Mouse (Mus musculus) granulocyte monocyte progenitor cell, adult 5-6 weeks (primary cell): Measurements from ENCODE around the gene Tut7. TPM values are rescaled to one million over a fixed set of nuclear protein-coding genes. Genes with fewer than 3 reads are reported as not detected.
"Not testable (repeated sequence)": the region's sequence is repeated elsewhere in the genome, so short reads cannot be mapped to it uniquely, and the experiment has no call there.

ENCODE experiments used
- ATAC-seq: replicated peaks from 2 replicates; pipeline ENCODE4 v1.8.0; 2016; ENCODE audit warnings: mild to moderate bottlenecking, moderate TSS enrichment, inconsistent platforms; ENCODE audit not compliant: poor library complexity, severe bottlenecking
- total RNA-seq, 2 experiments: library from RNA; stranded (forward) in 1 of 2; stranded (reverse) in 1 of 2; fragments of 200-712, 200-1000 nt in 1 of 2; fragments of >200 nt in 1 of 2; fragmentation: Nextera tagmentation in 1 of 2; gene quantifications; 2 replicates each; pipeline ENCODE4 v1.2.3; 2014 to 2017

The Tut7 gene
- total RNA-seq, 2 experiments from 2014 or later, result 77.9 to 114 TPM

DNA sequence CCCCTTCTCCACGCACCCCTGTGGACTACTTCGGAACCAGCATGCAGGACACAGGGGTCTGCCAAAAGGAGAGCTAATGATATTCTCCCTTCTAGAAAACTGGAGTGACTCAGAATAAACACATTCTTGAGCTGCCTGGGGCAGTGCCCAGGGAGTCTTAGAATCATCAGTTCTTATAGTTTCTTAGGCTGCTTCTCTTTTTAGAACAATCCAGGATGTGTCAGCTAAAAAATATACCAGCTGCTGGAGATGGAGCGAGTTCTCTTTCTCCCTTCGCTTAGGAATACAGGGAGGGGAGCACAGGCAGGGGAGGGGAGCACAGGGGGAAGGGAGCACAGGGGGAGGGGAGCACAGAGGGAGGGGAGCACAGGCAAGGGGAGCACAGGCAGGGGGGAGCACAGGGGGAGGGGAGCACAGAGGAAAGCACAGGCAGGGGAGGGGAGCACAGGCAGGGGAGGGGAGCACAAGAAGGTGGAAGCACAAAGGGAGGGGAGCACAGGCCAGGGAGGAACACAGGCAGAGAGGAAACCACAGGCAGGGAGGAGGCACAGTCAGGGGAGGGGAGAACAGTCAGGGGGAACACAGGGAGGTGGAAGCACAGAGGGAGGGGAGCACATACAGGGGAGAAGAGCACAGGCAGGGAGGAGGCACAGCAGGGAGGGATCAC is 12.0 kb upstream of the Tut7 start:
- peak; percentile 51 for ATAC-seq

DNA sequence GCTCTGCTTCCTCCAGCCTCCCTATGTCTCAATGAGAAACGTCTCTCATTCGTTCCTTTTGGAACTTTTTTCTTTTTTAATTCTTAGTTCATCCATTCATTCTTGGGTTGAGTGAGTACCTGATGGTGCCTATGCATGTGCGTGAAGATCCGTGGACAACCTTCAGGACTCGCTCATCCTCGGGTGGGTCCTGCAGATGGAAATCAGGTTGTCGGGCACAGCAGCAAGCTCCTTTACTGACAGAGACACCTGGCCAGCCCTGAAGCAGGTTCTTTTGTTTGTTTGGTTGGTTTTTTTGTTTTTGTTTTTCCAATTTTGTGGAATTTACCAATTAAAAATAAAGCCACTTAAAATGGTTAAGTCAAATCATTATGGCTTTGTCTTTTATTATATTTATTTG is 9.9 kb upstream of the Tut7 start:
- ATAC-seq, result no peak

DNA sequence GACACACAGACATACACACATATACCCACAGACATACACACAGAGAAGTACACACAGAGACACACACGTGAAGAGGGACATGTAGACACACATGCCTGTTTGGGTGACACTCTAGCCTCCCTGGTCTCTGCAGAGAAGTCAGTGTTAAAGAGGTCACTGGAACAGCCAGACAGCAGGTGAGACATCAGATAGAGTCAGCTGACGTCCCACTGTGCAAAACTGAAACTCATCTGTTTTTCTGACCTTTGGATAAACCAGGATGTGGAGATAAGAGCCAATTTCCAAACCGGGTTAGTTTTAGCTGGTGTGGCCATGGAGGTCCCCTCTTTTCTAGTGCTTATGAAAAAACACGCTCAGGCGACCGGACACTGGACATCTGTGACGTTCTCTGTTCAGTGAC is 9.5 kb upstream of the Tut7 start:
- no peak for ATAC-seq

DNA sequence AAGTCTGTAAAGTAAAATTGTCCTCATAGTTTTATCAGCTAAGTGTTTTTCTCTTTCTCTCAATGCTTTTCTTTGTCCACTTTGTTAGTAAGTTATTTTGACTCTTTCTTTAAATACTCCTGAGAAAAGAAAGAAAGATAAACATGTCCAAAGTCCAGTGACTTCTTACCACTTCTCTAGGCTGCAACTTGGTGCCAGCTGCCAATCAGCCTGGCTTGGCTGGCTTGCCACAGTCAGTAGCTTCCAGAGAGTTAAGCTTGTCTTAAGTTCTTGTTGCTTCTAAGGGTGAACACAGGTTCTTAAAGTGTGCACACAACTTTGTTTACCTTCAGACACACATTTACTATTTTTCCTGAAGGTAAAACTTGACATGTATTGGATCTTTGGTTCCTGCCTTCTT is 3.0 kb upstream of the Tut7 start:
- no peak for ATAC-seq

DNA sequence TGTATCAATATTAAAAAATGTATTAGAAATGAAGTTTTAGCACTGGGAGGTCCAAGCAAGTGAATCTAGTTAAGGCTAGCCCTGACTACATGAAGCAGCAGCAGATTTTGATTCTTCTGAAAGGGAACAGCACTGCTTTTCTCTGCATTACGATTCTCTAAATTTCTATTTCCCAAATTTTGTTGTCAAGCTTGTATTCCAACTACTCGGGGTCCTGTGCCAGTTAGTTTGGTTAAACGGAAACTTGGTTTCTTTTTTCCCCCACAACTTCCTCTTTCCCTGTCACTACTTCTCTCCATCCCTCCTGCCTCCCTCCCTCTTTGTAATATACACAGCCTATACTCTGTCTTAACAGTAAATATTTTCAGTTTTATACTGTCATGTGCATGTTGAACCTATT is 2.1 kb downstream of the Tut7 start:
- ATAC-seq, result peak; percentile 33

DNA sequence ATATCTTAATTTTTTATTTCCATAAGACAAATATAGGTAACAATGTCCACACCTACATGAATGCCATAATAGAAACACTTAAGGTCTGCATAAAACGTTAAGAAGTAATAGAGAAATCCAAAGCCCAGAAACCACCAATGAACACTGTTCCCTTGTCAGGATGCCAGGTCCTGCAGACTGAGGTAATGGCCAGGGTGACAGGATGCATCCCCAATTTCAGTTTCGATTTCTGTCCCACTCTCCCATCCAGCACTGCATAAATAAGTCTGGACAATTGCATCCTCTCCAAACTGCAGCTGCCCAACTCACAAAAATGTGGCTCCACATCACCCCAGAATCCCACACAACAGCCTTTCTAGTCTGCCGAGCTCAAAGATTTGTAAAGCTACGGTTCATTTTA is 2.8 kb downstream of the Tut7 start:
- ATAC-seq, result no peak

DNA sequence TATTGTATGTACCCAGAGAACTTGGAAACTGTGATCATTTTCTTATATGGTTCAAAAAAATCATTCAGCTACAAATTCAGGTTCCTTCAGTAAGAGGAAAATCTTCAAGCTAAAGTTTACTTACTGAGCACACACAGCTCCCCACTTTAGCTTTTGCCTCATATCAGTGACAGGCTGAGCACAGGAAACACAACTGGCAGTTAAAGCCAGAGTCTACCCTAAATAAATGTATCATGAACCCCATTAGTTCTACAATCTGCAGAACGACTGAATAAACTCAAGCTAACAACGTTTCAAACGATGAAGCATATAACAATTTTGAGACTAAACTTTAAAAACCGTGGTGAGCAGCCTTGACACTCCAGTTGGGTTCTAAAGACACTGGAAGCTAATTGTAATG is 5.6 kb downstream of the Tut7 start:
- no peak for ATAC-seq

DNA sequence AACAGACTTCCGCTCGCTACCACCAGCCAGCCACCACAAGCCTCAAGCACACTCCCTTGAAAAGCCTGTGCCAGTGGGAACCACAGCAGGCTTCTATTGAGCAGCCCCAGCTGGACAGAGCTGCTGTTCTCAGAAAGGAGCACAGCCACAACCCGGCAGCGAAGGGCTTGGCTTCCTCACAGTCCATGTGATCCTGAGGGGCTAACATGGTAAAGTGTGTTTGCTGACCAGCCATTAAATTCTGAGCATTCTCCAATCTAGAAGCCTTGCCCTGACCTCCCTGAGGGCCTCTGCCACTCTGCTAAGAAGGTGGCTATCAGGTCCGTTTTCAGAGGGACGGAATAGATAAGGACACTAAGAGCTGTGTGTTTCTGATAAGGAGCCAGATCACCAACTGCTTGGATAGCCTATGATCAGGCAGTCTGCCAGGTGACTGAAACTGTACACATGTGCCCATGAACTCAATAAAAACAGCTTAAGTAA is 8.8 kb downstream of the Tut7 start:
- no peak for ATAC-seq

DNA sequence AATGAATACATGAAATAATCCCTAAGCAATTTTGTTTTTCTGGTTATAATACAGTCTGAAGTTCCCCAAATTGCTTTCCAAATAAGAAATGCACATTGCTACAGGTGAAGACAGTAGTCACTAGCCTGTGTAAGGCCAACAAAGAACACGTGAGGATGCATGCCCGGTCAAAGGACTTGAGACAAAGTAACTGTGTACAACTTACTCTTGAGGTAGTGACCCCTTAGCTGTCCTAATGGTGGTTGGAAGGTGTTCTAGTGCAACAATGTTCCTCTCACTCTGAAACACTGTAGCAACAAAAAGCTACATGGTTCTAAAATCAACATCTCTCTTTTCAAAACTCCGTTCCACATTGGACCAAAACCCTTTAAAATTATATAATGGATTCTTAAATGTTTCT is 11.4 kb downstream of the Tut7 start:
- no peak for ATAC-seq

DNA sequence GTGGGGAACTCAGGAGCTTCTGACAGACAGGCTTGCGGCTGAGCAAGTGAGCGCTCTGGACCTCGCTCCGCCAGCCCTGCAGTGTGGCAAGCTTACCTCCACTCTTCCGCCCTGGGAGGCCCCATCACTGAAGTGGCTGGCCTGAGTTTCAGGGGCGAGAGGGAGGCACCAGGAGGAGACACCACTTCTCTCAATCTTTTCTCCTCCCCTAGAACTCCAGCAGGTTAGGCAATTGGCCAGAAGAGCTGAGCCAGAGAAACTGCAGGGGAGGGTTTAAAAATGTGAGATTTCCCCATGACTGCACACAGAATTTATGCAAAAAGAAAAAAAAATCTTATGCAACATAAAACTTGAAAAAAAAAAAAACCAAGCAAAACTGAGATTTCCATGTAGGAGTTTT is 21.9 kb downstream of the Tut7 start:
- ATAC-seq, result no peak

DNA sequence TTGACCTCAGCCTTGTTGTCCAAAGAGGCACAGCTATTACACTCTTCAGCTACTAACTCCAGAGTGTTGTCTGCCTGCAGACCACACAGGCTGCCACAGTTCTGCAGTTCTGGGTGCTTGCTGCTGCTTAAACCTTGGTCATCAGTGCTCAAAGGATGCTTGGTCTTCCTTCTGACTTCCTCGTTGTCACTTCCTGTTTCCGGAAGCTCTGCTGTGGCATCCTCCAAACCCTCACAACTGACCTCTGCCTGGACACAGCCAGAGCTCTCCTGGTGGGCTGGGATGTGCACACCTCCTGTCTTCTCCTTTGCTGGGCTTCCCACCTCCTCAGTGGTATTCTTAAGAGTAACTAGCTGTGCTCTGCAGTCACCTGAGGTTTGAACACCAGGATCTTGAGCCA is 22.9 kb downstream of the Tut7 start:
- peak; percentile 52 for ATAC-seq

DNA sequence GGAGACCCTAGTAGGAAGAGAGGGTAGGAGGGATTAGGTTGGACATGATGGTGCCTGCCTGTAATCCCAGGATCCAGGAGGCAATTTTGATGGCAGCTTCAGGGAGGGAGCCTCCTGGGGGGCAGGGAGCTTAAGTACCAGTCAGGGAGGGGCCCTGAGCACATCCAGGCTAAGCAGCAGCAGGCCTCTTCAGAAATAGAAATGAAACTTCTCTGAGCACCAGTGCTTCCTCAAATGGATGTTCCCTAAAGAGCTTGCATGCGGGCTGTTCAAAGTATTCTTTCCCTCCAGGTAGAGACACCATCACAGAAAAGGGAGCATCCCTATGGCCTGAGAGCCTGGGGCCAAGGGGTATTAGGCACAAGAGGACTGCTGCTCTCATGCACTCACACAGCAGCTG is 24.6 kb downstream of the Tut7 start:
- peak; percentile 65 for ATAC-seq

DNA sequence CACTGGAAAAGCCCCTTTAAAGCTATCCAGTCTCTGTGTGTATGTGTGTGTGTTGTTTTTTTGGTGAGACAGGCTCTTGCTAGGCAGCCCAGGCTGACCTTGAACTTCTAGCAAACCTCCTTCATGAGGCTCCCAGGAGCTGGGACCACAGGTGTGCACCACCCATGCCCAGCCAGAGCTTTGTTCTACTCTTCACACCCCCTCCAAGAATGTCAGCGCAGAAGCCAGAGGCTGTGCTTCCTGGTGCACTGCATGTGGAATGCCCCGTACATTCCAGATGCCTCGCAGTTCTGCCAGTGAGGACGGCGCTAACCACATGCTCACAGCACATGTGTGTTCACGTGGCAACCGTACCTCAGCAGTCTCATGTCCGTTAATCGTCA is 26.5 kb downstream of the Tut7 start:
- ATAC-seq, result no peak

DNA sequence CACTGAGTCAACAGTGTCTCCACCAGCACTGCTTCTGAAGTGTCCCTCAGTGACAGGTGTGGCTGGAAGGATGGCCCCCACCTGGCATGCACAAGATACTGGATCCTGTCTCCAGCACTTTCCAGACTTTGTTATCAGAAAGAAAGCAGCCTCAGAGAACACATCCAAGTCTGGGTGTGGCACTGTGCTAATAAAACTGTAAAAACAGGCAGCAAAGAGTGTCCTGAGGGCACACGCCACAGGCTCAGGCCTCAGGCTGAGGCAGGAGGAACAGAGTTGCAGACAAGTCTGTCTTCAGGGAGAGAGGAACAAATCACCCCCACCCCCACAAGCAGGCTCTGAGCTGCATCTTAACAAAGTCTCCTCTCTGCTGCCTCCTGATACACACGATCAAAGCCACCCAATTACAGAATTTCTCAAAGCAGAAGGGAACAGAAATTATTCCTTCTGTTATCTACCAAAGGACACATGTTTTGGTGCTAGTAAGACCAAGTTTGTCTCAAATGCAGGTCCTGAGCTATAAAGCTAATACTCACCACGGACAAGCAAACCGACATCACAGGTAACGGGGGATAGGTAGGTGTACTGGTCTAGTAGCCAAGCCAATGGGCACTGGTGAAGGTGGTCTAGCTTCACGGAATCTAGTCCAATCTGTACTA is 27.0 kb downstream of the Tut7 start:
- no peak for ATAC-seq

DNA sequence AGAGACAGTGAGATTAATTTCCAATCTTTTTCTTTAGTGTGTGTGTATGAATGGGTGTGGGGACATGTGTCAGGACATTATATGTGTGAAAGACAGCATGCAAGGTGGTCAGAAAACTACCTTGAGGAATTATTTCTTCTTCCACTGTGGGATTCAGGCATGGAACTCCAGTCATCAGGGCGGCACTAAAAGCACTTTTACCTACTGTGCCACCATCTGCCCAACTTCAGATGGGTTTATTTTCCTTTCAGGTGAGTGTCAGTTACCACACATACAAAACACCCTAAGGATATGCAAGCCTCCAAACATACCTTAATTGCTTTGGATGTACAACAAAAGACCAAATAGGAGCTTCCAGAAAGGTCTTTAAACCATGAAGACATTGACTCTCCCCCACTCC is 28.2 kb downstream of the Tut7 start:
- no peak for ATAC-seq

DNA sequence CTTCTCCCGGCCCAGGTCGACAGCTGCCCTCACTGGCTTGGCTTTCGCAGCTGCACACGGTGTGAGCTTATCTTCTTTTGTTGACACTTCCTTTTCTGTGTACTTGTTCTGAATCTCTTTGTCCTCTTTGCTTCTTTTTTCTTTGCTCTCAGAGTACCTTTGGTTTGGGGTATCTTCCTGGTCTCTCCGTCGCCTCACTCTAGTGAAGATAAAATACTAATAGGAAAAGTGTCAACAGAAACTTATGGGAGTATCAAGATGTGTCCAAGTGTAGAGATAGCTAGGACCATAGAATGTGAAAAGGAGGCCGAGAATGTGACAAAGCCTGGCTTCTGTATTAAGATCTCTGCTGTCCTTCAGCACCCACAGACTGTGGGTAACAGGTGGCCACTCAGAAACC is 40.8 kb downstream of the Tut7 start, which contains the start of gene Gm49354:
TSS of gene Gm49354 (minus strand) at position 101 of the 400 bp plus-strand sequence.
- no peak for ATAC-seq

DNA sequence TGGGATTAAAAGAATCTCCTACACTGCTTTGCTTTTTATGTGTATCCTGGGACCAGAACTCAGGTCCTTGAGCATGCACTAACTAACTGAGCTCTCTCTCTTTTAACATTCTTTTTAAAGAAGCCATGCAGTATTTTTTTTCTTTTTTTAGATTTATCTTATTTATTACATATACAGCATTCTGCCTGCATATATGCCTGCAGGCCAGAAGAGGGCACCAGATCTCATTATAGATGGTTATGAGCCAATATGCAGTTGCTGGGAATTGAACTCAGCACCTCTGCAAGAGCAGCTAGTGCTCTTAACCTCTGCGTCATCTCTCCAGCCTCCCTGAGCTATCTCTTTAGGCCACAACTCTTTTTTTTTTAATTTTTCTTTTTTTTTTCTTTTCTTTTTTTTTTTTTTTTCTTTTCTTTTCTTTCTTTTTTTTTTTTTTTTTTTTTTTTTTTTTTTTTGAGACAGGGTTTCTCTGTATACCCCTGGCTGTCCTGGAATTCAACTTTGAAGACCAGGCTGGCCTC is 43.1 kb downstream of the Tut7 start:
- ATAC-seq, result not testable (repeated sequence)

DNA sequence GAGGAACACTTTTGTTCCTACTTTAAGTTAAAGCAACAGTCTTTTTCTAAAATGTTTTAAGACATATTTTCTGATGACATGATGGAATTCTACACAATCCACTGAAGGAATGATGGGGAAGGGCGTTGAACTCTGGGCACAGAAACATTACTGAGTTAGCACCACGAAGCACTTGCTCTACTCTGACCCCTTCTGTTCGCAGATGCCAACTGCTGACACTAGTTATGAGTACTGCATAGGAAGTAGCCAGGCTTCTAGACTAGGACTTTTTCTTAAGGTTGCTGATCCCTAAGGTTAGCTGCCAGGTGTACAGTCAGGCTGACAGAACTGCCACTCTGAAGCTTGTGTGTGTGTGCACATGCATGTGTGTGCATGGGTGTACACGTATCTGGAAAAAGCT is 43.7 kb downstream of the Tut7 start:
- no peak for ATAC-seq

DNA sequence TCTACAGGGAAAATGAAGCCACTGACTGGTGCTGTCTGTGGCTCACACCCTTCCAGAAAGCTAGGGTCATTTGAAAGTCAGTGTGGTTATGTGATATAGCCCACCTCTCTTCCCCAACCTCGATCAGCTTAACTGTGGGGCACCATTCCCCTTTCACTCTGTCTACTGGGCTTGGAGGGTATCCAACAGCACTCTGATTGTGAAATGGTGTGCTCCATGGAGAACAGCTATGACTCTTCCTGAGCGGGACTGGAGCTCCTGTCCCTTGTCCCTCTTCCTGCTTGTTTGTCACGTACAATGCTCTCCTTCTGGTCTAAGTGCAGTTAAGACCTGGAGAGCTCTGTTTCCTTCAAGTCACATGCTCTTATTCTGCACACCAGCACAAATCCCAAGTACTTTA is 47.8 kb downstream of the Tut7 start:
- no peak for ATAC-seq

DNA sequence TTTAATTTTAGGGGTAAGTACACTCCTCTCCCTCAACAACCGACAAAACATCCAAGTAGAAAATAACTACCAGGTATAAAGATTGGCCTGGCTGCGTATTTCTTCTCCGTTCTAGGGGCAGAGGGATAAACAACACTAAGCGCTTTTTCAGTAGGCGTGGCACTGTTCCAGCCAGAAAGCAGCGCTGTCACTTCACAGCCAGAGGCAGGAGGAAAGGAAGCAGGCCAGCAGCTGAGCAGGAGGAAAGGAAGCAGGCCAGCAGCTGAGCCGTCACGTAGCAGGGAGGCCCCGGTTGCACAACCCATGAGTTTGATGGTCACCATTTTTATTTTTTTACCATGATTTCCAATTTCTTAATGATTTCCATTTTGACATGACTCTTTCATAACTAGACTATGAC is 51.7 kb downstream of the Tut7 start:
- ATAC-seq, result peak; percentile 62

DNA sequence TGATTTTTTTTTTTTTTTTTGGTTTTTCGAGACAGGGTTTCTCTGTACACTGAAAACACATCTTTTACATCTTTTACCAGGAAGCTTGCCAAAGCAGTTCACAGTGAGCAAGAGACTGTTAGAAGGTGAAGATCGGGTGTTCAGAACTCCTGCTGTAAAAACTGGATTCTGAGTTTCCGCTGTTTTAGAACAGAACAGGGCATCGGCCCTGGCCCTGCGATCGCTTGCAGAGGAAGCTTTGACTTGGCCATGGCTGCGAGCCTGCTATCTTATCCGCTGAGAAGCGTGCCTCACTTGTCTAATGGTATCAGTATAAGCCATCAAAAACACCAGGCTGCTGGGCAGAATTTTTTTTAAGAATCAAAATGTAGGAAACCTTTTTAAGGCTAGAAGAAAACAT is 52.1 kb downstream of the Tut7 start:
- ATAC-seq, result no peak

DNA sequence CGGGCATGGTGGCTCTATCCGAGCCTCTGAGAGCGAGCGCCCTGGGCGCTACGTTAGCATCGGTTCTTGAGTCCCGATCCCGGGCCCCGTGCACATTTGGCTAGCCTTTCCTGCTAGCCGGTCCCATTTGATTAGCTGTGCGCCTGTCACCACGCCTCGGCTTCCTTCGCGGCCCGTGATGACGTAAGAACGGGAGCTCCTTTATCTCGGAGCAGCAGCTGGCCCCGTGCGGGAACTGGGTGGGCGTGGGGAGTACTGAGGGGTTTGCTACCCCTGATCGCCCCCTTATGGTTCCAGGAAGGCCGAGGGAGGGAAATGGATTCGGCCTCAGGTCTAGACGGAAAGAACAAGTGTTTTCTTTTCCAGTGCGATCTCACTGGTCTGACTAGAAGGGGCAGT is 52.8 kb downstream of the Tut7 start:
- ATAC-seq, result peak; percentile 60
